ENCODE assay signal across 13 mouse cellular contexts in genomic region chr5:99402297-99402696, GRCm38 (mm10).
DNase-seq lines count a peak whose midpoint lies in the region; ATAC-seq and TF ChIP-seq lines count a peak whose summit lies in the region.
"Had no signal": no experiment of that assay in that cellular context is flagged by ENCODE, and none has a peak within 500 bp of the region (broad histone marks: within the 10 kb centered on the region; RNA-seq: fewer than 3 reads in every experiment).

No protein-coding gene starts in this region.

- 12% methylated on average over 7 of the region's 7 CpGs for WGBS in heart, embryonic 10.5 days
- WGBS in embryonic facial prominence, embryonic 10.5 days = 15% methylated on average over 7 of the region's 7 CpGs
- 16% methylated on average over 7 of the region's 7 CpGs for WGBS in forebrain, embryonic 16.5 days
- WGBS in midbrain, embryonic 14.5 days = 4% methylated on average over 7 of the region's 7 CpGs
- 72% methylated on average over 7 of the region's 7 CpGs for WGBS in kidney, adult 2 months

- no peaks in the 10 kb centered on the region; the same call in 1 of the 2 replicates for H3K27me3 ChIP-seq in heart, embryonic 10.5 days (ENCODE audit: insufficient read depth, poor library complexity, severe bottlenecking)
- peaks cover 39% of the 10 kb centered on the region for H3K27me3 ChIP-seq in embryonic facial prominence, embryonic 10.5 days (replicated peaks; ENCODE audit: low read depth, poor library complexity, severe bottlenecking)
- no peaks in the 10 kb centered on the region for H3K27me3 ChIP-seq in forebrain, embryonic 16.5 days (replicated peaks; ENCODE audit: control insufficient read depth, insufficient read depth, low read length)
- H3K27me3 ChIP-seq in midbrain, embryonic 14.5 days (ENCODE audit: control insufficient read depth, insufficient read depth, low read length) = peaks cover 3% of the 10 kb centered on the region; the same call in 1 of the 2 replicates
- no peaks in the 10 kb centered on the region for H3K27me3 ChIP-seq in kidney, adult 2 months (replicated peaks; ENCODE audit: control insufficient read depth, insufficient read depth, low read length)
- H3K27me3 ChIP-seq: limb, embryonic 12.5 days had no signal

- H3K4me1 ChIP-seq in heart, embryonic 10.5 days = peaks cover 61% of the 10 kb centered on the region
- H3K4me1 ChIP-seq in embryonic facial prominence, embryonic 10.5 days = peaks cover 54% of the 10 kb centered on the region
- H3K4me1 ChIP-seq in forebrain, embryonic 16.5 days (replicated peaks; ENCODE audit: control insufficient read depth, insufficient read depth, low read length) = peaks cover 23% of the 10 kb centered on the region
- H3K4me1 ChIP-seq in midbrain, embryonic 14.5 days (ENCODE audit: control insufficient read depth, insufficient read depth, low read length) = peaks cover 28% of the 10 kb centered on the region
- peaks cover 8% of the 10 kb centered on the region for H3K4me1 ChIP-seq in kidney, adult 2 months (ENCODE audit: control insufficient read depth, insufficient read depth, low read length)

- DNase-seq in heart, embryonic 10.5 days (ENCODE audit: low spot score) = no peak
- DNase-seq in heart, adult 9 months (ENCODE audit: low spot score in 2 of 2) = no peak
- peak; percentile 41 for DNase-seq in embryonic facial prominence, embryonic 10.5 days (ENCODE audit: low spot score)
- DNase-seq in midbrain, embryonic 14.5 days = peak; percentile 64
- DNase-seq in lung, postnatal 36 days = no peak
- no peak for DNase-seq in MN1 (ENCODE audit: low spot score)
- DNase-seq in kidney, adult 2 months = no peak
- DNase-seq: cerebellum, postnatal 14 days had no signal

- no peak for TF ChIP-seq POLR2A in kidney, adult 2 months (IDR thresholded peaks at IDR 0.05; ENCODE audit: low read depth, low read length)

- H3K36me3 ChIP-seq in heart, embryonic 10.5 days = no peaks in the 10 kb centered on the region
- H3K36me3 ChIP-seq in embryonic facial prominence, embryonic 10.5 days (replicated peaks) = no peaks in the 10 kb centered on the region
- no peaks in the 10 kb centered on the region for H3K36me3 ChIP-seq in forebrain, embryonic 16.5 days (ENCODE audit: control insufficient read depth, insufficient read depth)
- no peaks in the 10 kb centered on the region for H3K36me3 ChIP-seq in midbrain, embryonic 14.5 days (ENCODE audit: control insufficient read depth, insufficient read depth, low read length)
- H3K36me3 ChIP-seq in kidney, adult 2 months (ENCODE audit: control insufficient read depth, insufficient read depth, low read length) = no peaks in the 10 kb centered on the region
- H3K36me3 ChIP-seq: G1E; limb, embryonic 12.5 days had no signal

- peak overlapping the region; percentile 76 for H3K27ac ChIP-seq in heart, embryonic 10.5 days
- peak overlapping the region; percentile 21; the same call in 1 of the 2 replicates for H3K27ac ChIP-seq in embryonic facial prominence, embryonic 10.5 days (replicated peaks)
- peak overlapping the region; percentile 17; the same call in 1 of the 2 replicates for H3K27ac ChIP-seq in forebrain, embryonic 16.5 days (ENCODE audit: low read length)
- peak overlapping the region; percentile 77 for H3K27ac ChIP-seq in midbrain, embryonic 14.5 days (replicated peaks; ENCODE audit: low read depth, low read length)
- H3K27ac ChIP-seq in kidney, adult 2 months (ENCODE audit: insufficient read depth, low read depth, low read length) = no peak overlapping the region
- H3K27ac ChIP-seq: limb, embryonic 12.5 days had no signal

- ATAC-seq in forebrain, embryonic 16.5 days = peak; percentile 83
- ATAC-seq in midbrain, embryonic 14.5 days (ENCODE audit: low FRiP score, low TSS enrichment) = peak; percentile 76
- ATAC-seq: activated CD4-positive, CD25-positive, alpha-beta regulatory T cell, adult 4 months; lung, postnatal 0 days had no signal

- H3K4me3 ChIP-seq in heart, embryonic 10.5 days = peak overlapping the region; percentile 22
- H3K4me3 ChIP-seq in embryonic facial prominence, embryonic 10.5 days = 0 out of 2 replicates have a peak overlapping the region, but pooled peaks have one; percentile 12
- no peak overlapping the region for H3K4me3 ChIP-seq in forebrain, embryonic 16.5 days (replicated peaks; ENCODE audit: low read length)
- no peak overlapping the region for H3K4me3 ChIP-seq in midbrain, embryonic 14.5 days (replicated peaks; ENCODE audit: low read depth, low read length)
- H3K4me3 ChIP-seq in kidney, adult 2 months (ENCODE audit: insufficient read depth, low read depth, low read length) = no peak overlapping the region
- H3K4me3 ChIP-seq: limb, embryonic 12.5 days had no signal

- H3K4me2 ChIP-seq in forebrain, embryonic 16.5 days (ENCODE audit: low read length) = peak overlapping the region; percentile 6; the same call in 1 of the 2 replicates
- 0 out of 2 replicates have a peak overlapping the region, but pooled peaks have one; percentile 9 for H3K4me2 ChIP-seq in midbrain, embryonic 14.5 days (ENCODE audit: low read length)
- H3K4me2 ChIP-seq: limb, embryonic 12.5 days had no signal

- no peak for TF ChIP-seq CTCF in kidney, adult 2 months (conservative IDR thresholded peaks at IDR 0.05; ENCODE audit: insufficient read depth, insufficient read length, low read depth, low read length)

- H3K9me3 ChIP-seq in heart, embryonic 10.5 days = no peaks in the 10 kb centered on the region
- H3K9me3 ChIP-seq in embryonic facial prominence, embryonic 10.5 days = no peaks in the 10 kb centered on the region
- H3K9me3 ChIP-seq in forebrain, embryonic 16.5 days (ENCODE audit: control insufficient read depth, low read length) = no peaks in the 10 kb centered on the region
- H3K9me3 ChIP-seq in midbrain, embryonic 14.5 days (ENCODE audit: control insufficient read depth, low read length) = no peaks in the 10 kb centered on the region
- H3K9me3 ChIP-seq: limb, embryonic 12.5 days had no signal

- H3K9ac ChIP-seq in forebrain, embryonic 16.5 days (replicated peaks; ENCODE audit: low read depth, low read length) = no peak overlapping the region; the same call in 1 of the 2 replicates
- H3K9ac ChIP-seq in midbrain, embryonic 14.5 days (replicated peaks; ENCODE audit: low read length) = no peak overlapping the region
- H3K9ac ChIP-seq: limb, embryonic 12.5 days had no signal

Comparison
In these comparisons a context has a peak if more than half of its experiments do, and no peak if none do; other contexts are left out.
1. DNase-seq: peak in embryonic facial prominence, embryonic 10.5 days (single experiment) and midbrain, embryonic 14.5 days (single experiment); none in heart, embryonic 10.5 days (single experiment), heart, adult 9 months (0 of 2), lung, postnatal 36 days (single experiment), MN1 (single experiment) and kidney, adult 2 months (single experiment).
2. H3K4me3 ChIP-seq: peak in heart, embryonic 10.5 days (single experiment) and embryonic facial prominence, embryonic 10.5 days (single experiment); none in forebrain, embryonic 16.5 days (single experiment), midbrain, embryonic 14.5 days (single experiment) and kidney, adult 2 months (single experiment).